In genomic region chr10:94692163-94692562, GRCm38 (mm10) we compare ENCODE assay signal across 21 mouse cellular contexts. TPM values are rescaled to one million over a fixed set of nuclear protein-coding genes. Genes with fewer than 3 reads are reported as not detected.
A peak's percentile ranks its signal among the peaks of the same experiment; 100 is the strongest.
DNase-seq lines count a peak whose midpoint lies in the region; TF ChIP-seq lines count a peak whose summit lies in the region.
"Had no signal": no experiment of that assay in that cellular context is flagged by ENCODE, and none has a peak within 500 bp of the region (broad histone marks: within the 10 kb centered on the region; RNA-seq: fewer than 3 reads in every experiment).

No protein-coding gene starts in this region.

- H3K27ac ChIP-seq in CH12.LX (ENCODE audit: insufficient read depth, low read depth) (no peak overlapping the region), ES-E14 (ENCODE audit: insufficient read depth, low read depth, low read length, poor library complexity, severe bottlenecking) (no peak overlapping the region), MEL (ENCODE audit: control insufficient read depth, low read depth, low read length) (no peak overlapping the region)

- peaks cover 3% of the 10 kb centered on the region for H3K9me3 ChIP-seq in CH12.LX (replicated peaks; ENCODE audit: low read length)
- no peaks in the 10 kb centered on the region for H3K9me3 ChIP-seq in ES-E14 (ENCODE audit: control insufficient read depth, insufficient read depth, low read depth, low read length)
- H3K9me3 ChIP-seq in MEL (replicated peaks; ENCODE audit: insufficient read depth, low read length) = no peaks in the 10 kb centered on the region

- H3K9ac ChIP-seq in CH12.LX (ENCODE audit: insufficient read depth, low read depth) (no peak overlapping the region), ES-E14 (ENCODE audit: insufficient read depth, low read depth, low read length, poor library complexity, severe bottlenecking) (no peak overlapping the region), MEL (ENCODE audit: control insufficient read depth, low read depth, low read length, poor library complexity, severe bottlenecking) (no peak overlapping the region)

- H3K79me2 ChIP-seq in CH12.LX (replicated peaks; ENCODE audit: control insufficient read depth, extremely low read depth, insufficient read depth, poor library complexity, severe bottlenecking) (peaks cover 22% of the 10 kb centered on the region; the same call in 1 of the 2 replicates), MEL (ENCODE audit: control insufficient read depth, insufficient read depth, low read length, poor library complexity) (peaks cover 30% of the 10 kb centered on the region)

- TF ChIP-seq CTCF in CH12.LX (conservative IDR thresholded peaks at IDR 0.05 in 1 of 2, IDR thresholded peaks at IDR 0.05 in 1 of 2; ENCODE audit: low read depth in 2 of 2, low read length in 2 of 2) = no peak
- TF ChIP-seq CTCF in MEL (IDR thresholded peaks at IDR 0.05 in 2 of 3, conservative IDR thresholded peaks at IDR 0.05 in 1 of 3; ENCODE audit: control insufficient read depth in 1 of 3, insufficient read depth in 1 of 3, low read depth in 2 of 3, low read length in 3 of 3, poor library complexity in 1 of 3, severe bottlenecking in 1 of 3) = no peak

- no peak for TF ChIP-seq RAD21 in CH12.LX (IDR thresholded peaks at IDR 0.05; ENCODE audit: low read depth, low read length)
- no peak for TF ChIP-seq RAD21 in MEL (IDR thresholded peaks at IDR 0.05; ENCODE audit: low read depth, low read length)

- H3K4me2 ChIP-seq in CH12.LX (ENCODE audit: insufficient read depth, low read depth, poor library complexity, severe bottlenecking) = no peak overlapping the region

- no peaks in the 10 kb centered on the region for H3K27me3 ChIP-seq in CH12.LX (replicated peaks)
- H3K27me3 ChIP-seq in MEL (ENCODE audit: control insufficient read depth in 1 of 2, insufficient read depth in 2 of 2, low read length in 2 of 2) = no peaks in the 10 kb centered on the region
- H3K27me3 ChIP-seq: Patski had no signal

- peaks cover 0 to 20% of the 10 kb centered on the region in 2 experiments for H3K36me3 ChIP-seq in CH12.LX (replicated peaks in 1 of 2; ENCODE audit: control insufficient read depth in 1 of 2, insufficient read depth in 1 of 2, low read length in 1 of 2)
- no peaks in the 10 kb centered on the region for H3K36me3 ChIP-seq in ES-E14 (ENCODE audit: control insufficient read depth, insufficient read depth, low read length, poor library complexity, severe bottlenecking)
- H3K36me3 ChIP-seq in MEL (ENCODE audit: control insufficient read depth in 1 of 2, insufficient read depth in 2 of 2, low read length in 2 of 2) = peaks cover 0 to 14% of the 10 kb centered on the region in 2 experiments; a peak in 3 of 4 replicates

- TF ChIP-seq EP300 in CH12.LX (IDR thresholded peaks at IDR 0.05; ENCODE audit: low read length) (no peak), MEL (IDR thresholded peaks at IDR 0.05; ENCODE audit: low read depth in 1 of 2, low read length in 2 of 2) (no peak)

- no peak overlapping the region for H3K4me3 ChIP-seq in CH12.LX (replicated peaks in 1 of 3; ENCODE audit: low read depth in 2 of 3, low read length in 2 of 3, poor library complexity in 1 of 3)
- H3K4me3 ChIP-seq in ES-E14 (ENCODE audit: insufficient read depth in 1 of 2, low read depth in 1 of 2, low read length in 2 of 2, poor library complexity in 1 of 2, severe bottlenecking in 1 of 2) = no peak overlapping the region
- H3K4me3 ChIP-seq in MEL (ENCODE audit: control insufficient read depth in 1 of 2, insufficient read depth in 1 of 2, low read depth in 2 of 2, low read length in 2 of 2) = no peak overlapping the region

- H3K4me1 ChIP-seq in CH12.LX (ENCODE audit: control insufficient read depth in 1 of 2, insufficient read depth in 2 of 2) = peaks cover 4 to 21% of the 10 kb centered on the region in 2 experiments; a peak in 3 of 4 replicates
- H3K4me1 ChIP-seq in ES-E14 (ENCODE audit: control insufficient read depth in 2 of 2, insufficient read depth in 2 of 2, low read length in 2 of 2, poor library complexity in 1 of 2) = peaks cover 0 to 2% of the 10 kb centered on the region in 2 experiments; a peak in 1 of 4 replicates
- H3K4me1 ChIP-seq in MEL (ENCODE audit: control insufficient read depth in 1 of 2, insufficient read depth in 2 of 2, low read length in 2 of 2) = peaks cover 0 to 6% of the 10 kb centered on the region in 2 experiments; a peak in 2 of 4 replicates

- in situ Hi-C loops in CH12.LX (cut with MboI; ENCODE audit: low pct_ligation_motif_present, low pct_unique_long_range_greater_than_20kb, low sequenced_read_pairs) = no loop called here
- in situ Hi-C loops in ES-E14 (cut with MboI; ENCODE audit: low sequenced_read_pairs in 2 of 2, unreplicated experiment in 2 of 2) = loop anchor here (25.0 kb wide), 2 partner anchors 270 to 770 kb away; no protein-coding TSS in a partner anchor

- DNase-seq in CH12.LX (ENCODE audit: extremely low read depth) (no peak), ES-E14 (ENCODE audit: low read depth, low spot score) (no peak), MEL (ENCODE audit: low read depth, low spot score) (no peak)
- DNase-seq in adrenal gland, adult 18-20 months (ENCODE audit: low spot score in 2 of 2) = no peak
- DNase-seq in spleen, postnatal 4 days (ENCODE audit: low spot score in 2 of 2) = no peak
- DNase-seq in retina, embryonic 14.5 days (ENCODE audit: low spot score) = no peak
- DNase-seq: adrenal gland, adult 2 months; adrenal gland, adult 8-10 months; adrenal gland, postnatal 10 days; adrenal gland, postnatal 14 days; adrenal gland, postnatal 25 days; adrenal gland, postnatal 36 days; B cell, adult 2 months; cerebellum, adult 11 months; cerebellum, adult 11-12 months; cerebellum, adult 18-20 months; cerebellum, adult 2 months; cerebellum, adult 8-10 months; cerebellum, adult 9-10 months; cerebellum, adult 9-11 months had no signal

- TF ChIP-seq POLR2A in CH12.LX (IDR thresholded peaks at IDR 0.05; ENCODE audit: low read depth, low read length) (no peak), MEL (IDR thresholded peaks at IDR 0.05; ENCODE audit: control insufficient read depth in 1 of 2, insufficient read depth in 1 of 2, low read depth in 1 of 2, low read length in 2 of 2, poor library complexity in 1 of 2) (no peak)

- dilution Hi-C loops in CH12.LX (cut with MboI; ENCODE audit: extremely low pct_ligation_motif_present, extremely low pct_unique_long_range_greater_than_20kb, low sequenced_read_pairs) = no loop called here

TF ChIP-seq in CH12.LX, 34 proteins besides CTCF, POLR2A, EP300 and RAD21:
- TF ChIP-seq MAFK (IDR thresholded peaks at IDR 0.05; ENCODE audit: insufficient replicate concordance, low read length) (peak; percentile 81), CHD1 (IDR thresholded peaks at IDR 0.05; ENCODE audit: low read depth, low read length) (no peak)

TF ChIP-seq in ES-E14, 5 proteins besides CTCF, POLR2A, EP300 and RAD21:
- TF ChIP-seq MAFK (IDR thresholded peaks at IDR 0.05; ENCODE audit: insufficient read depth, low read depth, low read length) (peak; percentile 65; the same call in 1 of the 2 replicates), CHD2 (IDR thresholded peaks at IDR 0.05; ENCODE audit: low read depth, low read length) (no peak)

TF ChIP-seq in MEL, 35 proteins besides CTCF, POLR2A, EP300 and RAD21:
- no peak for TF ChIP-seq UBTF (IDR thresholded peaks at IDR 0.05; ENCODE audit: borderline replicate concordance, insufficient read depth, low read depth, low read length)
- TF ChIP-seq E2F4 (IDR thresholded peaks at IDR 0.05; ENCODE audit: borderline replicate concordance, low read depth, low read length) = no peak
- no peak for TF ChIP-seq SIN3A (IDR thresholded peaks at IDR 0.05; ENCODE audit: low read length)
- TF ChIP-seq TCF12 (IDR thresholded peaks at IDR 0.05; ENCODE audit: low read depth, low read length) = no peak
- TF ChIP-seq MYB (IDR thresholded peaks at IDR 0.05; ENCODE audit: low read depth, low read length) = no peak
- no peak for TF ChIP-seq POLR2AphosphoS5 (IDR thresholded peaks at IDR 0.05; ENCODE audit: borderline replicate concordance, low read depth, low read length)
- 0 out of 2 replicates have a peak, but pooled peaks have one; percentile 31 for TF ChIP-seq MAFK (IDR thresholded peaks at IDR 0.05; ENCODE audit: borderline replicate concordance, low read depth, low read length)
- TF ChIP-seq BHLHE40 (IDR thresholded peaks at IDR 0.05; ENCODE audit: borderline replicate concordance, low read depth, low read length) = no peak

RNA-seq across cellular contexts. Expression of gene Cep83, which starts 3.7 kb away (rescaled TPM):
- total RNA-seq in CH12.LX (2012; rRNA removed) (17.7 and 20.6 TPM in 2 replicates), CH12.LX (2014; rRNA removed) (32.1 and 39.4 TPM in 2 replicates), ES-E14 (2012; rRNA removed) (24.5 and 25.2 TPM in 2 replicates), MEL (2012; rRNA removed) (22.4 and 23.9 TPM in 2 replicates)
- polyA plus RNA-seq in CH12.LX (2012; ENCODE audit: insufficient read length, low read depth) (44.0 and 46.9 TPM in 2 replicates), MEL (2012; ENCODE audit: insufficient read depth in 1 of 2, insufficient read length in 2 of 2, low read depth in 1 of 2, low replicate concordance in 2 of 2, missing spikeins in 1 of 2) (100 to 1,000 TPM in 1 of 2 experiments, 10 to 100 TPM in 1; 25.9 to 231 TPM)
- total RNA-seq in adrenal gland, adult 18-20 months (2021) = 1 to 10 TPM; 8.0 to 8.2 TPM

Comparison
In these comparisons a context has a peak if more than half of its experiments do, and no peak if none do; other contexts are left out.
1. Of the 35 proteins assayed by ChIP-seq in both MEL and CH12.LX: peak only in MEL: none; only in CH12.LX: none; in both: MAFK; in neither: 34.